Mouse (Mus musculus) E14TG2a.4 (cell line): ENCODE data around the gene Gp1ba.

ENCODE experiments used
- CTCF ChIP-seq: conservative IDR thresholded peaks from 2 replicates; pipeline ENCODE4 v1.5.1; 2014; ENCODE audit warnings: low read length
- NANOG ChIP-seq: IDR thresholded peaks from 2 replicates; pipeline ENCODE4 v1.6.1; 2014; ENCODE audit warnings: borderline replicate concordance, low read length, mixed read lengths

DNA sequence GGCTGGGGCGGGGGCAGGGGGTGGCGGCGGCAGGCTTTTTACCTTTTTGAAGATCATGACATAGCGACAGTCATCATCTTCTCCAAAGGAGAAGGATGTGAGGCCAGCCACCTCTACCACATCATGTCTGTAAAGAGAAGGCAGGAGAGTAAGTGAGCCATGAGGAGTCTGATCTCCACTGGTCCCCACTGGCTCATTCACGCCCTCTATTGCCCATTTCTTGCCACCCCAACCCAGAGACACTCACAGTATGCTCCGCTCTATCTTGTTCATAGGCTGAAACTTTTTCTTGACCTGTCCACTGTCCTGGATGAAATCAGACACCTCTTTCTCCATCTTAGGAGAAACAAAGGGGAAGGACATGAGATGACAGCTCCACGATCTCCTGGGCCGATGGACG is 25.8 kb downstream of the Gp1ba start:
- TF ChIP-seq CTCF: no peak
- TF ChIP-seq NANOG: no peak
